Mouse (Mus musculus) C2C12 (cell line): Measurements from ENCODE around the gene Prps1. TPM values are rescaled to one million over a fixed set of nuclear protein-coding genes. Genes with fewer than 3 reads are reported as not detected.

Source experiments
- H3K27me3 ChIP-seq: one replicate; pipeline ENCODE4 v1.6.1; 2011; ENCODE audit not compliant: control insufficient read depth, insufficient read depth, insufficient read length
- H3K36me3 ChIP-seq: one replicate; pipeline ENCODE4 v1.6.1; 2011; ENCODE audit not compliant: control insufficient read depth, insufficient read depth
- H3K4me3 ChIP-seq: one replicate; pipeline ENCODE4 v1.5.1; 2011; ENCODE audit warnings: mild to moderate bottlenecking, control low read depth; ENCODE audit not compliant: poor library complexity, insufficient read depth, severe bottlenecking
- H3K79me2 ChIP-seq: one replicate; pipeline ENCODE4 v1.6.1; 2011; ENCODE audit not compliant: control insufficient read depth, insufficient read depth
- H3K79me3 ChIP-seq: one replicate; pipeline ENCODE4 v1.6.1; 2011; ENCODE audit warnings: low read depth, control low read depth
- H3ac ChIP-seq: one replicate; pipeline ENCODE3; 2011; ENCODE audit warnings: low read depth; ENCODE audit not compliant: control insufficient read depth, insufficient read length
- CEBPB ChIP-seq: IDR thresholded peaks from one replicate; pipeline ENCODE4 v1.6.1; 2011; ENCODE audit warnings: low read depth, mild to moderate bottlenecking, control low read depth, moderate library complexity
- CTCF ChIP-seq: IDR thresholded peaks from one replicate; pipeline ENCODE4 v1.5.1; 2011; ENCODE audit not compliant: control insufficient read depth, insufficient read depth, insufficient read length
- FOSL1 ChIP-seq: IDR thresholded peaks from one replicate; pipeline ENCODE4 v1.8.0; 2011; ENCODE audit warnings: mild to moderate bottlenecking, low read length; ENCODE audit not compliant: poor library complexity, insufficient read depth, severe bottlenecking
- MAX ChIP-seq: IDR thresholded peaks from one replicate; pipeline ENCODE4 v1.6.1; 2011; ENCODE audit warnings: mild to moderate bottlenecking, control low read depth
- MYOD1 ChIP-seq: IDR thresholded peaks from one replicate; pipeline ENCODE4 v1.6.1; 2011; ENCODE audit warnings: low read depth; ENCODE audit not compliant: control insufficient read depth, insufficient read length
- MYOG ChIP-seq: IDR thresholded peaks from one replicate; pipeline ENCODE4 v1.6.1; 2011; ENCODE audit not compliant: control insufficient read depth, insufficient read length; ENCODE audit errors: extremely low read depth
- USF1 ChIP-seq: IDR thresholded peaks from one replicate; pipeline ENCODE4 v1.6.1; 2011; ENCODE audit warnings: low read depth, mild to moderate bottlenecking, control low read depth, moderate library complexity
- polyA plus RNA-seq: library from polyadenylated mRNA; unstranded; fragments of >200 nt; fragmentation: generic; extraction: Trizol; gene quantifications from one replicate; pipeline ENCODE4 v1.2.1, GENCODE M21; 2012; ENCODE audit warnings: missing spikeins

Gene Prps1
- polyA plus RNA-seq, 1 experiment, result 43.9 TPM

GRCm38 (mm10) chrX:140430506-140430905 lies 25.9 kb upstream of the Prps1 start:
- Histone ChIP-seq H3K27me3 (no peaks in the 10 kb centered on the region), H3K36me3 (no peaks in the 10 kb centered on the region), H3K4me3 (no peak overlapping the region), H3ac (no peak overlapping the region), H3K79me3 (no peaks in the 10 kb centered on the region), H3K79me2 (no peaks in the 10 kb centered on the region)
- TF ChIP-seq USF1 (no peak), MYOD1 (no peak), MAX (no peak), CTCF (no peak), FOSL1 (no peak)

GRCm38 (mm10) chrX:140431981-140432380 lies 24.4 kb upstream of the Prps1 start:
- no peaks in the 10 kb centered on the region for H3K79me2 ChIP-seq
- no peaks in the 10 kb centered on the region for H3K79me3 ChIP-seq
- H3K4me3 ChIP-seq, result no peak overlapping the region
- no peak overlapping the region for H3ac ChIP-seq
- H3K27me3 ChIP-seq, result no peaks in the 10 kb centered on the region
- TF ChIP-seq CTCF, result no peak
- TF ChIP-seq CEBPB, result no peak
- no peak for TF ChIP-seq MYOG
- TF ChIP-seq USF1, result no peak
- TF ChIP-seq FOSL1, result no peak
- no peak for TF ChIP-seq MAX
- no peak for TF ChIP-seq MYOD1
- no peaks in the 10 kb centered on the region for H3K36me3 ChIP-seq

- Histone ChIP-seq H3K4me3 (no peak overlapping the region), H3K79me3 (no peaks in the 10 kb centered on the region), H3K79me2 (no peaks in the 10 kb centered on the region), H3K27me3 (no peaks in the 10 kb centered on the region), H3K36me3 (no peaks in the 10 kb centered on the region), H3ac (no peak overlapping the region)
- TF ChIP-seq MYOG, result no peak
- TF ChIP-seq MYOD1, result no peak
- TF ChIP-seq CTCF, result no peak
- no peak for TF ChIP-seq MAX
- no peak for TF ChIP-seq USF1
- TF ChIP-seq CEBPB, result no peak
- no peak for TF ChIP-seq FOSL1
Measured at GRCm38 (mm10) chrX:140432786-140433185, 23.6 kb upstream of the Prps1 start.

GRCm38 (mm10) chrX:140437906-140438305 lies 18.5 kb upstream of the Prps1 start:
- H3K27me3 ChIP-seq, result no peaks in the 10 kb centered on the region
- H3K79me2 ChIP-seq, result no peaks in the 10 kb centered on the region
- TF ChIP-seq CEBPB (no peak), MYOG (no peak), CTCF (no peak), USF1 (no peak), FOSL1 (no peak), MYOD1 (no peak), MAX (no peak)
- no peak overlapping the region for H3K4me3 ChIP-seq
- no peaks in the 10 kb centered on the region for H3K79me3 ChIP-seq
- no peak overlapping the region for H3ac ChIP-seq
- no peaks in the 10 kb centered on the region for H3K36me3 ChIP-seq

GRCm38 (mm10) chrX:140445551-140445950 lies 10.9 kb upstream of the Prps1 start:
- Histone ChIP-seq H3K36me3 (no peaks in the 10 kb centered on the region), H3K4me3 (no peak overlapping the region), H3K79me3 (no peaks in the 10 kb centered on the region), H3K27me3 (no peaks in the 10 kb centered on the region), H3K79me2 (no peaks in the 10 kb centered on the region), H3ac (no peak overlapping the region)
- TF ChIP-seq MYOG, result no peak
- TF ChIP-seq FOSL1, result no peak

- no peak overlapping the region for H3K4me3 ChIP-seq
- no peaks in the 10 kb centered on the region for H3K27me3 ChIP-seq
- H3K79me3 ChIP-seq, result no peaks in the 10 kb centered on the region
- H3K79me2 ChIP-seq, result no peaks in the 10 kb centered on the region
- no peak overlapping the region for H3ac ChIP-seq
- TF ChIP-seq MYOD1 (no peak), CTCF (no peak), USF1 (no peak), MAX (no peak), FOSL1 (no peak), CEBPB (no peak), MYOG (no peak)
- no peaks in the 10 kb centered on the region for H3K36me3 ChIP-seq
Measured at GRCm38 (mm10) chrX:140450071-140450470, 6.3 kb upstream of the Prps1 start.
